Mouse (Mus musculus) myocyte (in vitro differentiated cells): ENCODE measurements around the gene Dpm2. TPM values are rescaled to one million over a fixed set of nuclear protein-coding genes. Genes with fewer than 3 reads are reported as not detected.

Experiments
- H3K27me3 ChIP-seq: one replicate; pipeline ENCODE4 v1.6.1; 2011; ENCODE audit not compliant: control insufficient read depth, insufficient read depth, insufficient read length
- H3K36me3 ChIP-seq: one replicate; pipeline ENCODE4 v1.6.1; 2011; ENCODE audit not compliant: control insufficient read depth, insufficient read depth
- H3K4me2 ChIP-seq: one replicate; pipeline ENCODE4 v1.6.1; 2011; ENCODE audit warnings: low read depth, control low read depth
- H3K4me3 ChIP-seq: one replicate; pipeline ENCODE4 v1.5.1; 2011; ENCODE audit warnings: mild to moderate bottlenecking, control low read depth, moderate library complexity
- H3K79me2 ChIP-seq: one replicate; pipeline ENCODE4 v1.6.1; 2011; ENCODE audit not compliant: control insufficient read depth, insufficient read depth
- H3ac ChIP-seq: one replicate; pipeline ENCODE4 v1.6.1; 2011; ENCODE audit not compliant: control insufficient read depth, insufficient read length
- CEBPB ChIP-seq: IDR thresholded peaks from 2 replicates; pipeline ENCODE4 v1.6.1; 2011; ENCODE audit warnings: mild to moderate bottlenecking, moderate library complexity; ENCODE audit not compliant: poor library complexity, insufficient read depth, severe bottlenecking
- E2F4 ChIP-seq: IDR thresholded peaks from one replicate; pipeline ENCODE4 v1.6.1; 2011; ENCODE audit warnings: mild to moderate bottlenecking, control low read depth, moderate library complexity; ENCODE audit not compliant: insufficient read depth
- MAX ChIP-seq: IDR thresholded peaks from one replicate; pipeline ENCODE4 v1.6.1; 2011; ENCODE audit warnings: low read depth, mild to moderate bottlenecking, control low read depth
- MYOD1 ChIP-seq, 3 experiments: IDR thresholded peaks; one replicate each; pipeline ENCODE4 v1.6.1; 2011; ENCODE audit warnings: control low read depth in 2 of 3, low read depth in 2 of 3, mild to moderate bottlenecking in 2 of 3, moderate library complexity in 1 of 3; ENCODE audit not compliant: insufficient read length in 2 of 3, control insufficient read depth in 1 of 3
- MYOG ChIP-seq, 3 experiments: IDR thresholded peaks; one replicate each; pipeline ENCODE4 v1.6.1; 2011; ENCODE audit warnings: control low read depth in 2 of 3, low read depth in 2 of 3, mild to moderate bottlenecking in 2 of 3; ENCODE audit not compliant: insufficient read length in 2 of 3, control insufficient read depth in 1 of 3, insufficient read depth in 1 of 3
- POLR2A ChIP-seq: IDR thresholded peaks from one replicate; pipeline ENCODE4 v1.6.1; 2011; ENCODE audit warnings: low read depth, mild to moderate bottlenecking, control low read depth, moderate library complexity; ENCODE audit not compliant: insufficient read length
- POLR2AphosphoS2 ChIP-seq: IDR thresholded peaks from one replicate; pipeline ENCODE4 v1.6.1; 2011; ENCODE audit warnings: low read depth, control low read depth; ENCODE audit not compliant: insufficient read length
- REST ChIP-seq: IDR thresholded peaks from one replicate; pipeline ENCODE4 v1.6.1; 2011; ENCODE audit warnings: mild to moderate bottlenecking, control low read depth, moderate library complexity; ENCODE audit not compliant: insufficient read depth, insufficient read length
- SRF ChIP-seq: IDR thresholded peaks from one replicate; pipeline ENCODE4 v1.6.1; 2011; ENCODE audit warnings: low read depth; ENCODE audit not compliant: control insufficient read depth, insufficient read length
- TCF12 ChIP-seq: IDR thresholded peaks from one replicate; pipeline ENCODE4 v1.6.1; 2011; ENCODE audit warnings: mild to moderate bottlenecking, control low read depth; ENCODE audit not compliant: poor library complexity, insufficient read depth, severe bottlenecking
- TCF3 ChIP-seq: IDR thresholded peaks from one replicate; pipeline ENCODE4 v1.6.1; 2011; ENCODE audit warnings: low read depth, control low read depth; ENCODE audit not compliant: insufficient read length
- USF1 ChIP-seq: IDR thresholded peaks from one replicate; pipeline ENCODE4 v1.6.1; 2011; ENCODE audit warnings: low read depth, mild to moderate bottlenecking, control low read depth, moderate library complexity
- polyA plus RNA-seq: library from polyadenylated mRNA; unstranded; fragments of >200 nt; fragmentation: generic; extraction: Trizol; gene quantifications from one replicate; pipeline ENCODE4 v1.2.1, GENCODE M21; 2012; ENCODE audit warnings: missing spikeins

Dpm2 gene
- polyA plus RNA-seq, 1 experiment: 47.5 TPM

- Histone ChIP-seq H3K4me2 (no peak overlapping the region), H3K27me3 (no peaks in the 10 kb centered on the region), H3ac (no peak overlapping the region), H3K36me3 (no peaks in the 10 kb centered on the region), H3K4me3 (no peak overlapping the region), H3K79me2 (no peaks in the 10 kb centered on the region)
- TF ChIP-seq POLR2A (no peak), MYOG (IDR thresholded peaks at IDR 0.05; ENCODE audit: control insufficient read depth in 1 of 3, insufficient read depth in 1 of 3, insufficient read length in 2 of 3, low read depth in 2 of 3) (no peak), CEBPB (0 out of 2 replicates have a peak, but pooled peaks have one; percentile 51), POLR2AphosphoS2 (no peak), USF1 (peak; percentile 57), REST (no peak), MAX (no peak), MYOD1 (IDR thresholded peaks at IDR 0.05; ENCODE audit: control insufficient read depth in 1 of 3, insufficient read length in 2 of 3, low read depth in 2 of 3) (peak in 1 of 3 experiments; percentile 14), TCF3 (no peak), TCF12 (no peak)
These were observed 20.9 kb upstream of the Dpm2 start for GRCm38 (mm10) chr2:32549764-32550163.

DNA sequence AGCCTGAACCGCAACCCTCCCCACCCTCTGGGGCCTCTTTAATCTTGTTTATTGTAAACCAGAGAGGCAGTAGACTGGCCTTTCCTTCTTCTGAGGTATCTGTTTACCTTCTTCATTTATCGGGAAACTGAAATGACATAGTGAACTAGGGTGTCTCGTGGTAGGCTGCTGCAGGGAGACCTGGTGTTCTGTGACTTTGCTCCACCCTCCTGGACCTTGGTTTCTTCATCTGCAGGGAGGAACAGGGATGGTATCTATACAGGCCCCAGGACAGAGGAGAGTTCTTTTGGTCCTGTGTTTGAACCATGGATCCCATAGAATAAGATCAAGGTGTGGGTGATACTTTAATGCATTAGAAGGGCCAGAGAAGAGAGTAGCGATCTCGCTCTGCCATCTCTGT, 19.4 kb upstream of the Dpm2 start:
- Histone ChIP-seq H3K79me2 (no peaks in the 10 kb centered on the region), H3K4me2 (no peak overlapping the region), H3K36me3 (no peaks in the 10 kb centered on the region), H3K4me3 (no peak overlapping the region), H3K27me3 (no peaks in the 10 kb centered on the region), H3ac (no peak overlapping the region)
- no peak for TF ChIP-seq MAX
- no peak for TF ChIP-seq MYOD1 (IDR thresholded peaks at IDR 0.05; ENCODE audit: control insufficient read depth in 1 of 3, insufficient read length in 2 of 3, low read depth in 2 of 3)
- no peak for TF ChIP-seq POLR2A
- TF ChIP-seq REST: no peak
- no peak for TF ChIP-seq TCF12
- TF ChIP-seq TCF3: no peak
- TF ChIP-seq CEBPB: no peak
- no peak for TF ChIP-seq USF1
- no peak for TF ChIP-seq POLR2AphosphoS2
- TF ChIP-seq MYOG (IDR thresholded peaks at IDR 0.05; ENCODE audit: control insufficient read depth in 1 of 3, insufficient read depth in 1 of 3, insufficient read length in 2 of 3, low read depth in 2 of 3): no peak

GRCm38 (mm10) chr2:32553592-32554148, 17.0 kb upstream of the Dpm2 start:
- H3K4me2 ChIP-seq: no peak overlapping the region
- no peak overlapping the region for H3K4me3 ChIP-seq
- TF ChIP-seq MYOD1 (IDR thresholded peaks at IDR 0.05; ENCODE audit: control insufficient read depth in 1 of 3, insufficient read length in 2 of 3, low read depth in 2 of 3) (no peak), MYOG (IDR thresholded peaks at IDR 0.05; ENCODE audit: control insufficient read depth in 1 of 3, insufficient read depth in 1 of 3, insufficient read length in 2 of 3, low read depth in 2 of 3) (no peak), REST (no peak), MAX (no peak), E2F4 (no peak), POLR2AphosphoS2 (no peak), SRF (no peak), POLR2A (no peak), USF1 (no peak), TCF12 (no peak), TCF3 (no peak), CEBPB (no peak)
- no peaks in the 10 kb centered on the region for H3K36me3 ChIP-seq
- H3ac ChIP-seq: no peak overlapping the region
- H3K79me2 ChIP-seq: no peaks in the 10 kb centered on the region
- H3K27me3 ChIP-seq: no peaks in the 10 kb centered on the region

- TF ChIP-seq REST (no peak), CEBPB (no peak), MAX (no peak), SRF (no peak), USF1 (peak; percentile 30), TCF3 (no peak), MYOG (IDR thresholded peaks at IDR 0.05; ENCODE audit: control insufficient read depth in 1 of 3, insufficient read depth in 1 of 3, insufficient read length in 2 of 3, low read depth in 2 of 3) (peak in 1 of 3 experiments; percentile 54)
- no peak overlapping the region for H3K4me3 ChIP-seq
- no peak overlapping the region for H3K4me2 ChIP-seq
- no peaks in the 10 kb centered on the region for H3K79me2 ChIP-seq
- no peaks in the 10 kb centered on the region for H3K36me3 ChIP-seq
- no peak overlapping the region for H3ac ChIP-seq
- no peaks in the 10 kb centered on the region for H3K27me3 ChIP-seq
These were observed 15.2 kb upstream of the Dpm2 start for GRCm38 (mm10) chr2:32555484-32555883.

DNA sequence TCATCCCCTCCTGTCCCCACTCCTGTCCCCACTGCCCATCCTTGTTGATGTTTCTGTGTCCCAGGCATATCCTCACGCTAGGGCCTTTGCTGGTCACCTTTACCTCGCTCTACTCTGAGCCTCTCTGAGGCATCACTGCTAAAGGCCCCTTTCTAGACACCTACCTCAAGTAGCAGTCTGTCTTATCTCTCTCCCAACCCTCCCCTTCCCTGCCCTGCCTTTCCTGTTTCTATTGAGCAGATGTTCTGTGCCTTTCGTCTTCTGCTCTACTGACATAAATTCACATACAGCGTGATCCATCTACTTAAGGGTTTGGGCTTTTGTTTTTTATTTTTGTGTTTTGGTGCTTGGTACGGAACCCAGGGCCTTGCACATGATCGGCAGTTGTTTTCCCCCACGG, 14.6 kb upstream of the Dpm2 start:
- H3K36me3 ChIP-seq: no peaks in the 10 kb centered on the region
- H3ac ChIP-seq: no peak overlapping the region
- H3K27me3 ChIP-seq: no peaks in the 10 kb centered on the region
- H3K79me2 ChIP-seq: no peaks in the 10 kb centered on the region
- no peak for TF ChIP-seq TCF3
- TF ChIP-seq POLR2A: no peak
- no peak overlapping the region for H3K4me2 ChIP-seq
- no peak overlapping the region for H3K4me3 ChIP-seq
